Mouse (Mus musculus): ENCODE measurements at regions not wholly inside any gene's neighbourhood (a gene's known extent, or its start where the extent isn't known, plus 50 kb on each side); places are given as distances from the start of the nearest gene placed in this dataset.
"Not testable (repeated sequence)": the region's sequence is repeated elsewhere in the genome, so short reads cannot be mapped to it uniquely, and the experiment has no call there.

DNA sequence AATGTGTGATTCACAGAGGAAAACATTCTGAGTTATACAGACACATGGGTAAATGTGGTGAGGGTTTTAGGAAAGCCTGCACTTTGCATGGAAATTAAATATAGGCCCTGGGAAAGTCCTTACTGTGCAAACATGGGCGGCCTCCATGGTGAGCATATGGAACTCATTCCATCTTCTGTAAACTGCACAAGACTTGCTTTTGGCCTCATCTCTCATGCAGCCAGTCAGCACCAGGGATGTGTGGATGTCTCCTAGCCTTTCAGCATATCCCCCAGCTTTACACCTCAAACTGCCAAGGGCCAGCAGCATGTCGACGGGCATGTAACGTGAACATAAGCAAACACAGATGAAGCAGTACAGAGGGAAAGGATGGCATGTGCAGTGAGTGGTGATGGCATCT, 364.7 kb upstream of the 1700008P02Rik start:
- Histone ChIP-seq H3K27ac (no peak overlapping the region), H3K36me3 (no peaks in the 10 kb centered on the region), H3K4me1 (no peaks in the 10 kb centered on the region), H3K27me3 (no peaks in the 10 kb centered on the region), H3K4me3 (replicated peaks) (no peak overlapping the region), H3K9me3 (replicated peaks) (no peaks in the 10 kb centered on the region), H3K4me2 (no peak overlapping the region), H3K9ac (no peak overlapping the region)
- WGBS: 86% methylated on average over 4 of the region's 4 CpGs
- ATAC-seq (replicated peaks; ENCODE audit: low FRiP score): no peak

- Histone ChIP-seq H3K9me3 (replicated peaks) (no peaks in the 10 kb centered on the region), H3K4me1 (no peaks in the 10 kb centered on the region), H3K4me3 (replicated peaks) (no peak overlapping the region), H3K27me3 (no peaks in the 10 kb centered on the region), H3K36me3 (no peaks in the 10 kb centered on the region), H3K9ac (no peak overlapping the region), H3K27ac (no peak overlapping the region), H3K4me2 (no peak overlapping the region)
- no peak for ATAC-seq (replicated peaks; ENCODE audit: low FRiP score)
- WGBS: 91% methylated on average over 7 of the region's 7 CpGs
Observed at GRCm38 (mm10) chr3:6957681-6958080, 337.4 kb upstream of the 1700008P02Rik start.

GRCm38 (mm10) chr3:6932535-6933103, 312.4 kb upstream of the 1700008P02Rik start:
- Histone ChIP-seq H3K4me2 (no peak overlapping the region), H3K9me3 (replicated peaks) (no peaks in the 10 kb centered on the region), H3K27me3 (no peaks in the 10 kb centered on the region), H3K9ac (no peak overlapping the region), H3K36me3 (no peaks in the 10 kb centered on the region), H3K4me1 (no peaks in the 10 kb centered on the region), H3K27ac (no peak overlapping the region), H3K4me3 (replicated peaks) (no peak overlapping the region)
- ATAC-seq (replicated peaks; ENCODE audit: low FRiP score): no peak
- 77% methylated on average over 4 of the region's 4 CpGs for WGBS

- H3K36me3 ChIP-seq: no peaks in the 10 kb centered on the region
- H3K27ac ChIP-seq: no peak overlapping the region
- no peak overlapping the region for H3K9ac ChIP-seq
- H3K27me3 ChIP-seq: no peaks in the 10 kb centered on the region
- H3K4me3 ChIP-seq (replicated peaks): no peak overlapping the region
- no peaks in the 10 kb centered on the region for H3K9me3 ChIP-seq (replicated peaks)
- no peak overlapping the region for H3K4me2 ChIP-seq
- WGBS: 64% methylated on average over 1 of the region's 1 CpGs
- no peaks in the 10 kb centered on the region for H3K4me1 ChIP-seq
- ATAC-seq (replicated peaks; ENCODE audit: low FRiP score): no peak
Observed at GRCm38 (mm10) chr3:6926737-6927136, 306.5 kb upstream of the 1700008P02Rik start.

DNA sequence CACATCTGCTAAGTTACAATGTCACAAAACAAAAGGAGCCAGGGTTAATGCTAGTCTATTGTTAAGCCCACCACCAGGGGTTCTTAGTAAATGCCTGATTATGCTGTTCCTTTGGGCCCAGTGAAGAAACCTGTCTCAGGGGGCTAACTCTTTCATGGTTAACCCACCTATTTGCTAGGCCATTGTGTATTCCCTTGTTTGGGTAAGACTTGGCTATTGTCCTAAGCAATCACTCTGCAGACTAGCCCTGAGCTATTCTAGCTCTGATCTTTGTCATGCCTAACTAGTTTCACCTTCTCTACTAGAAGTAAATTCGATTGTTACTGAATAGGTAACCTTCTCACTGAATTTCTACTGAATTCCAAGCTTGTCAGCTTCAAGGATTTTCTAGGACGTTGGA, 302.4 kb upstream of the 1700008P02Rik start:
- H3K4me3 ChIP-seq (replicated peaks); H3K27me3 ChIP-seq; H3K27ac ChIP-seq; H3K4me1 ChIP-seq; ATAC-seq (replicated peaks; ENCODE audit: low FRiP score); H3K9me3 ChIP-seq (replicated peaks); H3K4me2 ChIP-seq; H3K9ac ChIP-seq; H3K36me3 ChIP-seq: not testable (repeated sequence)
- WGBS: 70% methylated on average over 2 of the region's 2 CpGs

DNA sequence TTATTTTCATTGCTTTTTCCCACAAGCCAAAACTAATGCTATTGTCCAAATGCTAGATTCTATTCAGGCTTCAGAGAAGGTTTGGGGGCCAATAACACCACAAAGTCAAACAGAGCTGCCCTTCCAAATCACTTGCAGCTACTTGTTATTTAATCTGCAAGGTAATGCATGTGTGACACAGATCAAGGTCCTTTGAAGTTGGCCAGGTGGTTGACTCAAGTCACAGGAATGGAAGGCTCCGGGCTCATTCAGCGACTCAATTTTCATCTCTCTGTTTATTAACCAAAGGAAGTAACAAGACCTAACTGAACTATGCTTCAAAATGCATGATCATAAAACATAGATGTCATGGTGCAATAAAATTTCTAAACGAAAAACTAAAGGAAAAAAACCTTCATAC, 300.0 kb upstream of the 1700008P02Rik start:
- Histone ChIP-seq H3K4me3 (replicated peaks) (no peak overlapping the region), H3K4me2 (no peak overlapping the region), H3K27ac (no peak overlapping the region), H3K9ac (no peak overlapping the region), H3K9me3 (replicated peaks) (no peaks in the 10 kb centered on the region), H3K4me1 (no peaks in the 10 kb centered on the region), H3K36me3 (no peaks in the 10 kb centered on the region), H3K27me3 (no peaks in the 10 kb centered on the region)
- ATAC-seq (replicated peaks; ENCODE audit: low FRiP score): no peak
- 39% methylated on average over 3 of the region's 3 CpGs for WGBS

- H3K4me3 ChIP-seq (replicated peaks): no peak overlapping the region
- WGBS: 28% methylated on average over 1 of the region's 1 CpGs
- no peak overlapping the region for H3K27ac ChIP-seq
- H3K9ac ChIP-seq: no peak overlapping the region
- ATAC-seq (replicated peaks; ENCODE audit: low FRiP score): no peak
- H3K36me3 ChIP-seq: no peaks in the 10 kb centered on the region
- H3K4me1 ChIP-seq: no peaks in the 10 kb centered on the region
- no peaks in the 10 kb centered on the region for H3K27me3 ChIP-seq
- no peak overlapping the region for H3K4me2 ChIP-seq
- H3K9me3 ChIP-seq (replicated peaks): no peaks in the 10 kb centered on the region
Observed at GRCm38 (mm10) chr3:6887936-6888335, 267.7 kb upstream of the 1700008P02Rik start.

GRCm38 (mm10) chr3:6887053-6887700, 266.9 kb upstream of the 1700008P02Rik start:
- Histone ChIP-seq H3K9ac (no peak overlapping the region), H3K4me1 (no peaks in the 10 kb centered on the region), H3K4me3 (replicated peaks) (no peak overlapping the region), H3K27ac (no peak overlapping the region), H3K36me3 (no peaks in the 10 kb centered on the region), H3K27me3 (no peaks in the 10 kb centered on the region), H3K4me2 (no peak overlapping the region), H3K9me3 (replicated peaks) (no peaks in the 10 kb centered on the region)
- 41% methylated on average over 7 of the region's 7 CpGs for WGBS
- no peak for ATAC-seq (replicated peaks; ENCODE audit: low FRiP score)

DNA sequence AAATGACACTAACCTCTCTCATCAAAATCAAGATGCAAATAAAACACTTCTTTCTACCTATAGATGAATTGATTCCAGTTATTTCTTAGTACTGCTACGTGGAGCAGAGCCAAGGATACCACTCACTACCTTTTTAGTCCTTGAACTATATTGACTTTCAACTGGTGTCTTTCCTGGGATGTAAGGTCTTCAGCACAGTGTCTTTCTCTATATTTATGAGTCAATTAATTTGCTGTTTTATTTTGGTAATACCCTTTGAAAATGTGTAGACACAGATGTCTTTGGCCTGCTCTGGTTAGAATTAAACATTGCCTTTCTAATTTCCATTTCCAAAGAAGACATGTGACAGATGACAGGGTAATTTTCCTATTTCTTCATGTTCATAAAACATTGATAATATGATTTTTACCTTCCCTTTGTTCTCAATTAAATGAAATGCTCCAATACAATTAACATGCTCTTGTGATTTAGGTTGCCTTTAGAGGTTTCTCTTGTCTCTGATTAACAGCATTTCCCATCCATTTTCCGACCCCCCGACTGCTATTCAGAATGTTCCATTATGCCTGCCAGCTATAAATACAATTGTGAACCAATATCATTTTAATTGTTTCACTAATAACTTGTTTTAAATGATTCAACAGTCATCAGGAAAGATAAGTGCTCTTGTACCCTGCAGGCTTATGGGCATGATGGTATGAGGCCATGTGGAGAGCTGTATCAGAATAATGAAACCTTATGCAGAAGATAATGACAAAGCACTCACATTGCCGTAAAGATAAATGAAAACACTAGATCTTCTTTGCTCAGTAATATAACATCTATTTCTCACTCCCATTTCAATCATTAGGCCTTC, 266.2 kb upstream of the 1700008P02Rik start:
- H3K9ac ChIP-seq: no peak overlapping the region
- WGBS: 80% methylated on average over 4 of the region's 4 CpGs
- no peaks in the 10 kb centered on the region for H3K4me1 ChIP-seq
- H3K9me3 ChIP-seq (replicated peaks): no peaks in the 10 kb centered on the region
- H3K27me3 ChIP-seq: no peaks in the 10 kb centered on the region
- H3K4me3 ChIP-seq (replicated peaks): no peak overlapping the region
- no peak overlapping the region for H3K4me2 ChIP-seq
- H3K27ac ChIP-seq: no peak overlapping the region
- H3K36me3 ChIP-seq: no peaks in the 10 kb centered on the region
- ATAC-seq (replicated peaks; ENCODE audit: low FRiP score): no peak

GRCm38 (mm10) chr3:6883401-6883800, 263.2 kb upstream of the 1700008P02Rik start:
- no peak for ATAC-seq (replicated peaks; ENCODE audit: low FRiP score)
- WGBS: 88% methylated on average over 1 of the region's 1 CpGs

DNA sequence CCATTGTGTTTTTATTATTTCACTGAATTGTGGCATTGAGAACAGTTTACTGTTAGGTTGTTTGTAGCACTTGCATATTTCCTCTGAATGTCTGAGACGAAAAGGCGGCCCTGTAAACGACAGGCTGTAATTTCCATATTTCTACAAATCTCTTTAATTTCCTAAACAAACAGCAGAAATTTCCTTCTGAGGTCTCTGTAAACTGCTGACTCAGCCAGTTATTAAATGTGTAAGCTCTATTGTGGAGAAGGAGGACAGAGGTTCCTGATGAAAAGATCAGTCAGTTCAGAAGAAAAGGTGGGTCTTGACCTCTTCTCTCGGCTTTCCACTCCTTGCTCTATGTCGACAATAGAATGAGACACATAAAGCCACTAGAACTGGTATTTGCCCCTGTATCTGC, 256.0 kb upstream of the 1700008P02Rik start:
- 79% methylated on average over 5 of the region's 5 CpGs for whole genome bisulfite sequencing

More at GRCm38 (mm10) chr3:6883401-6883800, 263.2 kb upstream of the 1700008P02Rik start:
- Histone ChIP-seq H3K4me3 (replicated peaks) (no peak overlapping the region), H3K9ac (no peak overlapping the region), H3K9me3 (replicated peaks) (no peaks in the 10 kb centered on the region), H3K36me3 (no peaks in the 10 kb centered on the region), H3K27ac (no peak overlapping the region), H3K4me1 (no peaks in the 10 kb centered on the region), H3K4me2 (no peak overlapping the region), H3K27me3 (no peaks in the 10 kb centered on the region)

DNA sequence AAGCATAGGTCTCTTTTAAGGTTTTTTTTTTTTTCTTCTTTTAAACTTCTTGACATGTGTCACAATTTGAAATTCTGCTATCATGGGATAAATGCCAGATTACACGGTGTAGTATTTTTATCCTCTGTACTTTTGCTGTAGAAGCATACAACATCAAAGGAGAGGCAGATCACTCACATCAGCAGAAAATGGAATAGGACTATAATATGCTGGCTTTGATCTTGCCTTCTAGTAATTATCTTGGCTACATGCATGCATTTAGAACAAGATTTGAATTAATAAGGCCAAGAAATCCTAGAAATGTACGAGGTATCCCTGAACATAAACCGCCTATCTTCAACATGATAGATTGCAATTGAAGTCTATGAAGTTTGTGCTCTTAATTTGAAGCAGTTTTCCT, 251.9 kb upstream of the 1700008P02Rik start:
- H3K27ac ChIP-seq: no peak overlapping the region
- no peaks in the 10 kb centered on the region for H3K4me1 ChIP-seq
- 65% methylated on average over 3 of the region's 3 CpGs for WGBS
- no peaks in the 10 kb centered on the region for H3K9me3 ChIP-seq (replicated peaks)
- no peak overlapping the region for H3K9ac ChIP-seq
- H3K36me3 ChIP-seq: no peaks in the 10 kb centered on the region
- ATAC-seq (replicated peaks; ENCODE audit: low FRiP score): no peak
- no peak overlapping the region for H3K4me2 ChIP-seq
- H3K27me3 ChIP-seq: no peaks in the 10 kb centered on the region
- H3K4me3 ChIP-seq (replicated peaks): no peak overlapping the region

More for the DNA sequence above, 256.0 kb upstream of the 1700008P02Rik start:
- H3K4me1 ChIP-seq: no peaks in the 10 kb centered on the region
- H3K4me2 ChIP-seq: no peak overlapping the region
- H3K27ac ChIP-seq: no peak overlapping the region
- H3K9ac ChIP-seq: no peak overlapping the region
- no peaks in the 10 kb centered on the region for H3K36me3 ChIP-seq
- ATAC-seq (replicated peaks; ENCODE audit: low FRiP score): no peak
- no peaks in the 10 kb centered on the region for H3K27me3 ChIP-seq
- H3K9me3 ChIP-seq (replicated peaks): no peaks in the 10 kb centered on the region
- no peak overlapping the region for H3K4me3 ChIP-seq (replicated peaks)

Measured in kidney, embryonic 15.5 days (tissue).